Mouse (Mus musculus) ES-E14 (cell line): ENCODE results near the gene Ifi214.

Experiments used
- CHD2 ChIP-seq: IDR thresholded peaks from 2 replicates; pipeline ENCODE4 v1.6.1; 2014; ENCODE audit warnings: mild to moderate bottlenecking, low read depth, low read length, inconsistent platforms
- MAFK ChIP-seq: IDR thresholded peaks from 2 replicates; pipeline ENCODE4 v1.6.1; 2014; ENCODE audit warnings: mild to moderate bottlenecking, low read depth, low read length, inconsistent platforms; ENCODE audit not compliant: insufficient read depth

DNA sequence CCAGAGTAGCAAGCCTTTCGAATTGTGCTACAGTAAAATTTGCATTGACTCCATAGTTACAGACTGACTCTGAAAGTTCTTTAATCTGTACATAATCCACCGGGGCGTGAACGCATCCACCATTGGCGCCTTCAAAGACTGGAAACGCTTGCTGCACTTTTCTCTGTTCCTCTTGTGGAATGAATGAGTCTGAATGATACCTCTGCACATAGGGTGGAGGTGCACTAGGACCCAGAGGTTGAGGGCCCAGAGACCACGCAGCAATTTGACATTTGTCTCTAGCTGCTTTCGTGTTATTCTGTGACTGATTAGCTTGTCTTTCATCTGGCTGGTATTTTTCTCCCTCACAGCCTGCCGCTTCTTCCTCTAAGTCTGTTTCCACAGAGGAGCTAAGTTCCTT, 43.3 kb upstream of the Ifi214 start:
- TF ChIP-seq CHD2: no peak
- no peak for TF ChIP-seq MAFK
